Mouse (Mus musculus) liver, adult 2 months (tissue): ENCODE measurements around the gene Lrp5.

Source experiments
- CTCF ChIP-seq: fragments of 200-500 bp; IDR thresholded peaks from 2 replicates; pipeline ENCODE4 v1.5.1; 2011; ENCODE audit warnings: low read depth, low read length, control low read depth
- POLR2A ChIP-seq: fragments of 200-500 bp; IDR thresholded peaks from 2 replicates; pipeline ENCODE4 v1.6.1; 2011; ENCODE audit warnings: low read length, control low read depth; ENCODE audit not compliant: insufficient read depth; ENCODE audit errors: extremely low read depth

- TF ChIP-seq POLR2A (no peak), CTCF (no peak)
Measured at GRCm38 (mm10) chr19:3562752-3563151, 123.6 kb downstream of the Lrp5 start.
